Mouse (Mus musculus): Measurements from ENCODE around the gene Gm8094.
"Not testable (repeated sequence)": the region's sequence is repeated elsewhere in the genome, so short reads cannot be mapped to it uniquely, and the experiment has no call there.

Gene Gm8094

GRCm38 (mm10) chr14:43076543-43076942, at the start of gene Gm8094:
TSS of gene Gm8094 (minus strand) at chr14:43076643.
- not testable (repeated sequence) for DNase-seq (ENCODE audit: low spot score)

- not testable (repeated sequence) for DNase-seq (ENCODE audit: low spot score)
Measured at GRCm38 (mm10) chr14:43119673-43120072, 43.2 kb upstream of the Gm8094 start.

GRCm38 (mm10) chr14:43100301-43100700, 23.9 kb upstream of the Gm8094 start, which contains the start of gene Gm8104:
TSS of gene Gm8104 (plus strand) at chr14:43100601.
- not testable (repeated sequence) for DNase-seq (ENCODE audit: low spot score)

DNA sequence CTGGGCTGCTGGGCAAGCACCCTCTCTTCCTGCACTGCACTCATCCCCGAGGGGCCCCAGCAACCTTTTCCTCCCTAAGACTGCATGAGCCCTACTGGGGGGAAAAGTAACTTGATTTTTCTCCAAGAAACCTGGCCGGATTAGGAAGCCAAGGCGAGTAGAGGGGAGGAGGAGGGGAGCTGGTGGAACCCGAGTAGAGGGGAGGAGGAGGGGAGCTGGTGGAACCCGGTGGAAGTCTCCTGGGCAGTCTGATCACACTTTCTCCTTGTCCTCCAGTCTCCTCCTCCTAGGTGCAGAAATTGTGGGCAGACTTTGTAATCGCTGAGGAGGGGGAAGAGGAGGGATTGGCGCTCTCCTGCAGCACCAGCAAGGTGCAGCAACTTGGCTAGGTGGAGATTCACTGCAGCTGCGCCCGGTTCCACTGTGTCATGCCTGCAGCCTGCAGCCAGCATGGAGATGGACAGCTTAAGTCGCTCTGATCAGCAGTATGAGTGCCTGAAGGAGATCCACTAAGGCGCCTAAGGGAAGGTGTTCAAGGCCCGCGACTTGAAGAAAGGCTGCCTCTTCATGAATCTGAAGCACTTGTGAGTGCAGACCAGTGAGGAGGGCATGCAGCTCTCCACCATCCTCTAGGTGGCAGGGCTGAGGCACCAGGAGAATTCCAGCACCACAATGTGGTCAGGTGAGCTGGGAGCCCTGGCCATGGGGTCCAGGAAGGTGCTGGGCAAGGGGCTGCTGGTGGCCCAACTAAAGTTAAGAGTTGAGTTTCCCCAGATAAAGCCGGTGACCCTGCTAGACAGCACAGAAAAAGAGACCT, 12.9 kb upstream of the Gm8094 start:
- not testable (repeated sequence) for DNase-seq (ENCODE audit: low spot score)

DNA sequence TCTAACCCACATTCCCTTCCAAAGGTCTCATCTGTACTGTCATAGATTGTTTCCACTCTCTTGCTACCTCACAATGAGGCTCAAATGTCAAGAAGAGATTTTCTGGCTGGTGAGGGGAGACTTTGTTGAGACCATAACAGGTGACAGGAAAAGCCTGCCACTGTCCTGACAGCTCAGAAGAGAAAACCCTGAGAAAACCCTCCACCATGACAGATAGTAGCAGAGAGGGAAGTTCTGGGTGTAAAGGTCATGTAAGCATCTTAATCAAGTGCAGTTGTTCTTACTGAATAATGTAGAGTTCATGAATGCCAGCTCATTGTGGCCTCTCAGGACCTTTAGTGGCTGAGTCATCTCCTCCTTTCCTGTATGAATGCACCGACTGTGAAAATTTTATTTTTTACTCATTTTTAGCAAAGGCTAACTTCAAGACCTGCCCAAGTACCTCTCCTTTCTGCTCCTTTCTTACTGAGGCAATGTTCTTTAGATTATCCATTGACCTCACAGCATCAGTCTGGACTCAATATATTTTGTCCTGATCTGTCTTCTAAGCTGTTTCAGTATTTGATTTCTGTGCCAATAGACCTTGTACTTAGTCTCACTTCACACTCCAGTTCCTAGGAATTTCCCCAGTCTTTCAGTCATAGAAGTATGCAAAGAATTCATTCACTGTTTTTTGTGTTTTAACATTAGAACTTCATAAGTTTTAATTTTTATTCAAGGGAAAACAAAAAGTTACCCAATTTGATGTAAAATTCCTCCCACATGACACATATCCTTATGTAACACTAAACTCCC, 8.7 kb upstream of the Gm8094 start:
- DNase-seq (ENCODE audit: low spot score) = not testable (repeated sequence)

GRCm38 (mm10) chr14:43060179-43060578, 16.3 kb downstream of the Gm8094 start:
- not testable (repeated sequence) for DNase-seq (ENCODE audit: low spot score)

GRCm38 (mm10) chr14:43058063-43058462, 18.4 kb downstream of the Gm8094 start:
- DNase-seq (ENCODE audit: low spot score) = not testable (repeated sequence)
